Mouse (Mus musculus): ENCODE results near the gene Myrf. TPM values are rescaled to one million over a fixed set of nuclear protein-coding genes. Genes with fewer than 3 reads are reported as not detected.

Myrf gene
- total RNA-seq, 1 experiment from 2014 or later = 0.05 TPM

DNA sequence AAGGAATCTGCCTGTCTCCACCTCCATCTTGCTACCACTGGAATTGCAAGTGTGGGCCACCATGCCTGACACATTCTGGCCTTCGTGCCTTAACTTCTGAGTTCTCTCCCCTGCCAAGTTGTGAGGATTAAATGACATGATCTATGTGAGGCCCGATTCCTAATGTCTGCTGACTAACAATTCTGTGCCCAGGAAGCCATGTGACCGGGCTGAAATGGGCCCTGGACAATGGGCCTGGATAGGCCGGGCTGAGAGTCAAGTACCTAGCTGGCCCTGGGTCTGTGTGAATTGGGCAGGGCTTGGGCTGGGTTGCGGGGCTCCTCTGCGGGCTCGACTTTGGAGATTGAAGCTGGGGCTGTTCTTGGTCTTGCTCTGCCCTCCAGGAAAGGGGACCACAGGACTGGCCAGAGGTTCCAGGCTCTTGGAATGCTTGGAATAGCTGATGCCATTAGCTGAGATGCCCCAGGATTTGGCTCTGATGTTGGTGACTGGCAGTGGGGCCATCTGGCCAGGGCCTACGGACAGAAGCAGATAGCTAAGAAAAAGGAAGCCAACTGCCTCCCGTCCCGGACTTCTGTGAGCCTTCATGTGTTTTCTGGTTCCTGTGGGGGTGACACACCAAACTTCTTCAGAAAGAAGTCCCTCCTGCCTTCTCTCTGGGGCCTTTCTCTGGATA is 26.6 kb downstream of the Myrf start:
- no peak for ATAC-seq (replicated peaks; ENCODE audit: low read depth, poor library complexity, severe bottlenecking)

- ATAC-seq (replicated peaks; ENCODE audit: low read depth, poor library complexity, severe bottlenecking) = no peak
Observed at GRCm38 (mm10) chr19:10210885-10211284, 29.7 kb downstream of the Myrf start.

GRCm38 (mm10) chr19:10208851-10209250 is 31.7 kb downstream of the Myrf start:
- no peak for ATAC-seq (replicated peaks; ENCODE audit: low read depth, poor library complexity, severe bottlenecking)

- no peak for ATAC-seq (replicated peaks; ENCODE audit: low read depth, poor library complexity, severe bottlenecking)
Observed at GRCm38 (mm10) chr19:10205051-10205450, 35.5 kb downstream of the Myrf start.

- peak; percentile 71 for ATAC-seq (replicated peaks; ENCODE audit: low read depth, poor library complexity, severe bottlenecking)
Observed at GRCm38 (mm10) chr19:10204616-10205001, 35.9 kb downstream of the Myrf start.

- ATAC-seq (replicated peaks; ENCODE audit: low read depth, poor library complexity, severe bottlenecking) = peak; percentile 90
Observed at GRCm38 (mm10) chr19:10203848-10204615, 36.5 kb downstream of the Myrf start, which contains the start of the genes Tmem258 and Fen1. TSS of gene Tmem258 (plus strand) at chr19:10204014. TSS of gene Fen1 (minus strand) at chr19:10204169.

DNA sequence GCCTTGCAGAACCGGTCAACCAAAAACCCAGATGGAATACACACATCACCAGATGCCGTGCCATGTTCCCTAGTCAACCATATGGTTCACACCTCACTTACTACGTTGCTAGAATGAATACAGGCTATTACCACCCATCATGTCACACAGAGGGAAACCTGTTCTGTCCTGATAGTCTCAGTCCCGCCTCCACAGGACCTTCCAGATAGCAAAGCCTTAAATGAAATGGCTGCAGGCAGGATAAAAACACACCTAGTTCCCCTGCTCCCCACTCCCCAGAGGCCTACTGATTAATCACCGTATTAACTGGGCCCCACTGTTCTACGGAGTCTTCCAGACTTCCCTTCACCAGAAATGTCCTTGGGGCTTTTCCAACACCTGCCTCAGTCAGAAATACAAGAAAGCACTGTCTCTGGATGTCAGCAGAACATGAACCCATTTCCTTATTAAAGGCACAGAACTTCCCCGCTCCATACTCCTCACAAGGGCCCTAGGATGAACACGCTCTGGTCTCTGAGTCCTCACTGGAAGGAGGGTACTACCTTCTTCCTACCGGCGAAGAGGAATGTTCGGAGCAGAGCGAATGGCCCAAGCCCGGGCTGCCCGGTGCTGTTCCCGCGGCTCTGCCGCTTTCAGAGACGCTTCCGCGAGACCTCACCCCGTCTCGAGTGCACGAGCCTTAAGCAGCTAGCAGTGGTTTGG is 37.3 kb downstream of the Myrf start:
- ATAC-seq (replicated peaks; ENCODE audit: low read depth, poor library complexity, severe bottlenecking) = peak; percentile 24

- ATAC-seq (replicated peaks; ENCODE audit: low read depth, poor library complexity, severe bottlenecking) = peak; percentile 66
Observed at GRCm38 (mm10) chr19:10198723-10199122, 41.8 kb downstream of the Myrf start.

GRCm38 (mm10) chr19:10198286-10198685 is 42.3 kb downstream of the Myrf start:
- no peak for ATAC-seq (replicated peaks; ENCODE audit: low read depth, poor library complexity, severe bottlenecking)

DNA sequence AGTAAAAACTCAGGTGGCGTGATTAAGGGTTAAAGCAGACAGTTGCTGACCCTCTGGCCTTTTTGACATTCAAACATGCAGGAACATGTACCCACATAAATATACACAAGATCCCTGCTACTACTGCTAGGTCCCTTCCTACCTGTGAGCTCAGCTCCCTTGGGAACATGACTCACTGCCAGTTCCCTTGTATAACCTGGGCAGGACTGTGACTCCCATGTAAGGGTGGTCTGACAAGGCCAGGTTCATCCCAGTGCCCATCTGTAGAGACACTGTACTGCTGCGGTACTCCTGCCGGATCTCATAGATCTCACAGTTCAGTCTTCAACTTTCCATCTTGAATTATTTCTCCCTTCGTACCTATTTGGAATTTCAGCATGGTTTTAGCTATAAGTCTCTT is 43.4 kb downstream of the Myrf start:
- ATAC-seq (replicated peaks; ENCODE audit: low read depth, poor library complexity, severe bottlenecking) = no peak

DNA sequence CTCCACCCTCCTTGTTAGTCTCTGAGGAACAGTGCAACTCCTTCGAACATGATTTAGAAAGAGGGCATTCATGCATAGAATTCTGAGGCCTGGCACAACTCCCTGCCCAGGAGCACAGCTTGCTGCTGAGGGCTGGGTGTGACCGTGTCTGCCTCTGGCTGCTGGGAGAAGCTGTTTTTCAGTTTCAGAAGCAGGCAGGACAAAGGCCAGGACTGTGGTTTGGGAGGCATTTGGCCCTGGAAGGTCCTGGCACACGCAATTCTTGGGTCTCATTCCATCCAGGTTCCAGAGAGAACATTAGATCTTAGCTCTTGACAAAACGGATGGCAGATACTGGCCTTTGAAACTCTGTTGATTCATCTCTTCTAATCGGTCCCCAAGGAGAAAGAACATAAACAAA is 45.3 kb downstream of the Myrf start:
- no peak for ATAC-seq (replicated peaks; ENCODE audit: low read depth, poor library complexity, severe bottlenecking)

GRCm38 (mm10) chr19:10194337-10194736 is 46.2 kb downstream of the Myrf start:
- no peak for ATAC-seq (replicated peaks; ENCODE audit: low read depth, poor library complexity, severe bottlenecking)

- ATAC-seq (replicated peaks; ENCODE audit: low read depth, poor library complexity, severe bottlenecking) = peak; percentile 65
Observed at GRCm38 (mm10) chr19:10191326-10191725, 49.2 kb downstream of the Myrf start.

- ATAC-seq (replicated peaks; ENCODE audit: low read depth, poor library complexity, severe bottlenecking) = peak; percentile 66
Observed at GRCm38 (mm10) chr19:10190796-10191195, 49.8 kb downstream of the Myrf start.

DNA sequence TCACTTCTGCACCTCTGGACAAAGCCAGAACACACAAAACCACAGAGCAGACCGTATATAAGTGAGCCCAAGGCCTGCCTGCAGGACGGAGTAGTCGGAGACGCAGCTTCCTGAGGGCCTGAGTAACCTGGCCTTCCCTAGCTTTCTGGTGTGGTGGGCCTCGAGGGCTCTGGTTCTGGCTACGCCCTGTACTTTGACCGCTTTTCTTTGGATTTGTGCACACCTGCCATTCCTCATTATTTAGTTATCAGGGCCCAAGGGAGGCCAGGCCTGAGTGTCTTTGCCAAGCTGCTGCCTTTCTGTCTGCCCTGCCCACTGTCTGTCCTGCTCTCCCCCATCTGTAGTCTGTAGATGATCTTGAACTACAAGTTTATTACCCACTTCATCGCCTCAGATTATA is 50.6 kb downstream of the Myrf start:
- ATAC-seq (replicated peaks; ENCODE audit: low read depth, poor library complexity, severe bottlenecking) = no peak

GRCm38 (mm10) chr19:10189022-10189421 is 51.5 kb downstream of the Myrf start:
- no peak for ATAC-seq (replicated peaks; ENCODE audit: low read depth, poor library complexity, severe bottlenecking)

DNA sequence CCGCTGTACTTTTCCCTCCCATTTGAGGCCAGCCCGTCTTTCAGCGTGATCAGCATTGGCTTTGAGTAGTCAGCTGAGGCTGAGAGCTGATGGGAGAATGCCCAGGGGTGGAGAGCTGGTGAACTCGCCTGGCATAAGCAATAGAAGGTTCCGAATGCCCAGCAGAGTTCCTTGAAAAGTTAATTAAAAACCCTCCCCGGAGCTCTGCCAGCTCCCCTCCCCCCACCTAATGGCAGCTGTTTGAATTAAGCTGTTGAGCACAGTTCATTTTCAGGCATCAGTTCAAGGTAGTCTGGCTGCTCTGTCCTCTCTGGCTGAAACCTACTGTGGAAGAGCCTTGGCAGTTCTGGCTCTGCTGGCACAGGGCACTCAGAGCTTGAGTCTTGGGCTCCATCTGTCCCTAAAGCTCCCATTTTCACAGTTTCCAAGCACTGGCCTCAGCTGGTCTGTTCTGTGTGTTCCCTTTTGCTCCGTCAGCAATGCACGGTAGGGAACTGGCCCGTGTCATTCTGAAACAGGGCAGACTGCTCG is 52.2 kb downstream of the Myrf start:
- no peak for ATAC-seq (replicated peaks; ENCODE audit: low read depth, poor library complexity, severe bottlenecking)

DNA sequence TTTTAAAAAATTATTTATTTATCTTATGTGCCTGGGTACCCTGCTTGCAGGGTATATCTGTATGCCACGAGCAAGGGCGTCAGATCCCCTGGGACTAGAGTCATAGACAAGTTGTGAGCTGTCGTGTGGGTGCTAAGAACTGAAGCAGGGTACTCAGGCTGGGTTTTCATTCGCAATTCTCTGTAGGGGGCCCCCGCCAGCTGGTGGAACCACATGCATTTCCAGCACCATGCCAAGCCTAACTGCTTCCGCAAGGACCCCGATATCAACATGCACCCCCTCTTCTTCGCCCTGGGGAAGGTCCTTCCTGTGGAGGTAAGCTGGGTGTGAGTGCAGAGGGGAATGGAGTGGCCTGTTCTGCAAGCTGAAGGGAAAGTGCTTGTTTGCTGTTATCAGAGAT is 54.0 kb downstream of the Myrf start:
- no peak for ATAC-seq (replicated peaks; ENCODE audit: low read depth, poor library complexity, severe bottlenecking)

GRCm38 (mm10) chr19:10185876-10186275 is 54.7 kb downstream of the Myrf start:
- ATAC-seq (replicated peaks; ENCODE audit: low read depth, poor library complexity, severe bottlenecking) = no peak

- ATAC-seq (replicated peaks; ENCODE audit: low read depth, poor library complexity, severe bottlenecking) = no peak
Observed at GRCm38 (mm10) chr19:10184096-10184495, 56.5 kb downstream of the Myrf start.
